Mouse (Mus musculus) liver, embryonic 16.5 days (tissue): ENCODE data around the gene Fgf2. TPM values are rescaled to one million over a fixed set of nuclear protein-coding genes. Genes with fewer than 3 reads are reported as not detected.

Source experiments
- ATAC-seq: fragments of 200-750 bp; cut with Nextera tagmentation; 2 replicates; pipeline ENCODE4 v1.8.0; 2017; ENCODE audit warnings: low read depth, mild to moderate bottlenecking, moderate number of reproducible peaks, moderate library complexity
- H3K27ac ChIP-seq: fragments of 300-500 bp; sonication (generic); 2 replicates; pipeline ENCODE4 v1.5.1; 2014; ENCODE audit warnings: mild to moderate bottlenecking, low read length
- H3K27me3 ChIP-seq: fragments of 300-500 bp; sonication (generic); 2 replicates; pipeline ENCODE4 v1.6.1; 2014; ENCODE audit warnings: low read depth, low read length, mixed read lengths; ENCODE audit not compliant: control insufficient read depth, insufficient read depth
- H3K36me3 ChIP-seq: fragments of 300-500 bp; sonication (generic); 2 replicates; pipeline ENCODE4 v1.6.1; 2014; ENCODE audit warnings: mild to moderate bottlenecking; ENCODE audit not compliant: control insufficient read depth, insufficient read depth
- H3K4me1 ChIP-seq: fragments of 300-500 bp; sonication (generic); 2 replicates; pipeline ENCODE4 v1.6.1; 2014; ENCODE audit warnings: low read depth, low read length, mixed read lengths; ENCODE audit not compliant: control insufficient read depth
- H3K4me2 ChIP-seq: fragments of 300-500 bp; sonication (generic); 2 replicates; pipeline ENCODE4 v1.6.1; 2014; ENCODE audit warnings: low read depth, low read length, mixed read lengths
- H3K4me3 ChIP-seq: fragments of 300-500 bp; sonication (generic); 2 replicates; pipeline ENCODE4 v1.5.1; 2014; ENCODE audit warnings: low read depth, mild to moderate bottlenecking, low read length
- H3K9ac ChIP-seq: fragments of 300-500 bp; sonication (generic); 2 replicates; pipeline ENCODE4 v1.6.1; 2014; ENCODE audit warnings: low read depth, low read length
- H3K9me3 ChIP-seq: fragments of 300-500 bp; sonication (generic); replicated peaks from 2 replicates; pipeline ENCODE4 v1.6.1; 2016; ENCODE audit warnings: low read length; ENCODE audit not compliant: control insufficient read depth
- WGBS: fragments of 180-500 bp; shearing (Covaris S2); extraction: QIAGEN DNeasy Blood & Tissue Kit; methylation state at CpG from one replicate; pipeline ENCODE4 v1.1.7; 2014; ENCODE audit not compliant: insufficient replicate concordance; 5-methylcytosine and 5-hydroxymethylcytosine counted together
- polyA plus RNA-seq: library from polyadenylated mRNA; unstranded; fragments of >200 nt; fragmentation: Nextera tagmentation; extraction: Ambion mirVana; gene quantifications from 2 replicates; pipeline ENCODE4 v1.2.1, GENCODE M21; 2015

Fgf2 gene
- polyA plus RNA-seq, 1 experiment from 2014 or later: 0.73 TPM

- Histone ChIP-seq H3K4me2 (no peak overlapping the region), H3K36me3 (no peaks in the 10 kb centered on the region), H3K27ac (no peak overlapping the region), H3K9ac (no peak overlapping the region), H3K4me3 (no peak overlapping the region), H3K27me3 (no peaks in the 10 kb centered on the region), H3K9me3 (no peaks in the 10 kb centered on the region), H3K4me1 (no peaks in the 10 kb centered on the region)
- 63% methylated on average over 5 of the region's 5 CpGs for WGBS
- ATAC-seq: no peak
These were observed 48.9 kb downstream of the Fgf2 start for GRCm38 (mm10) chr3:37396930-37397608.

GRCm38 (mm10) chr3:37397646-37398045 is 49.5 kb downstream of the Fgf2 start:
- Histone ChIP-seq H3K9ac (no peak overlapping the region), H3K36me3 (no peaks in the 10 kb centered on the region), H3K4me3 (no peak overlapping the region), H3K4me2 (no peak overlapping the region), H3K27me3 (no peaks in the 10 kb centered on the region), H3K27ac (no peak overlapping the region), H3K4me1 (no peaks in the 10 kb centered on the region), H3K9me3 (no peaks in the 10 kb centered on the region)
- WGBS: 56% methylated on average over 3 of the region's 3 CpGs
- no peak for ATAC-seq

DNA sequence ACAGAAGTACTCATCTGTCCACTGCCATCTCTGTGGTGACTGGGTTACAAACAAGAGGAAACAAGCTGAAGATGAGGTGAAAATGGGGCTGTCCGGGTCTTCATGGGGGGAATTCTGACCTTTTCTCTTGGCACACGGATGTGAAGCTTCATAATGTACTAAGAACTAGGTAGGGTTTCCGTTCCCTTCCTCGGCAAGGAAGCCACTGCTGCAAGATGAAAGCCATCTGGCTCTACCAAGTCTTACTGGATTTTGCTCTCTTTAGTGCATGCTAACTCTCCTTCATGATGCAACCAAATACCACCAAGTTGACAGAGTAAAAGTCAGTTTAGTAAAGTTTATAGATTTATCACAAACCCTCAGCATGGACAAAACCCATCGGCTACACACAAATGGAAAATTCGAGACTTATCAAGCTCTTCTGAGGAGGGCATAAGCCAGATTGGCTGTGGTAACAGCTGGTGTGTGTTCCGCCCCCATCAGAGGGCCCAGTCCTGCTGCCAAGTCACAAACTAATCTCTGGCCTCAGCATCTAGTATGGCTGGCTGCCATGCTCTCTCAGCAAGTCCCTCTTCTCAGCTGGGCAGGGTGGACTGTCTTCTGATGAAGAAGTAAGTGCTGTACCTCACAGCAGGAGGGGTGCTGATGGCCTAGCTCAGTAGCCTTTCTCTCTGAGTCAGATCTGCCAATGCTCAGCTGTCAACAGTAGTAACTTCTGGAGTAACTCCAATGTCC is 50.7 kb downstream of the Fgf2 start:
- Histone ChIP-seq H3K4me1 (no peaks in the 10 kb centered on the region), H3K9ac (no peak overlapping the region), H3K27me3 (no peaks in the 10 kb centered on the region), H3K27ac (no peak overlapping the region), H3K36me3 (no peaks in the 10 kb centered on the region), H3K4me2 (no peak overlapping the region), H3K9me3 (no peaks in the 10 kb centered on the region), H3K4me3 (no peak overlapping the region)
- 64% methylated on average over 7 of the region's 7 CpGs for WGBS
- ATAC-seq: no peak

GRCm38 (mm10) chr3:37401729-37402610 is 53.8 kb downstream of the Fgf2 start:
- H3K27ac ChIP-seq: no peak overlapping the region
- H3K36me3 ChIP-seq: no peaks in the 10 kb centered on the region
- ATAC-seq: no peak

DNA sequence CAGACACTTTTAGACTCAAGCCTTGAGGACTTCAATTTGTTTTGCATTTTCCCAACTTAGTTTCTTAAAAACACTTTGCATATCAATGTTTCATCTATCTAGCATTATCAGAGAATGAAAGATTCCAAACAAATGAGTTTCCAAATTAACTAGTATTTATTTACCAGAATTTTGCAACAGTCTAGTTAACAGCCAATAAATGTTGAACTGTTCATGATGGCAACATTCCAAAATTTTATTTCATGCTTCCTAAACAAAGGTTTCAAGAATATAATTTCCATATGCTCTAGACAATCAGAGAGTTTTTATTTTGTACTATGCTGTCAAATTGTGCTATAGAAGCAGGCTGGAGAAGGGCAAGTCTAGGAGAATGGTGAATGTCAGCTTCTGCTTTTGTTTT is 59.5 kb downstream of the Fgf2 start:
- Histone ChIP-seq H3K27ac (no peak overlapping the region), H3K4me2 (no peak overlapping the region), H3K9ac (no peak overlapping the region), H3K4me1 (no peaks in the 10 kb centered on the region), H3K4me3 (no peak overlapping the region), H3K27me3 (no peaks in the 10 kb centered on the region), H3K9me3 (no peaks in the 10 kb centered on the region), H3K36me3 (no peaks in the 10 kb centered on the region)
- no peak for ATAC-seq

More at GRCm38 (mm10) chr3:37401729-37402610, 53.8 kb downstream of the Fgf2 start:
- WGBS: 71% methylated on average over 11 of the region's 11 CpGs
- Histone ChIP-seq H3K27me3 (no peaks in the 10 kb centered on the region), H3K4me1 (no peaks in the 10 kb centered on the region), H3K9me3 (no peaks in the 10 kb centered on the region), H3K4me2 (no peak overlapping the region), H3K4me3 (no peak overlapping the region), H3K9ac (no peak overlapping the region)

DNA sequence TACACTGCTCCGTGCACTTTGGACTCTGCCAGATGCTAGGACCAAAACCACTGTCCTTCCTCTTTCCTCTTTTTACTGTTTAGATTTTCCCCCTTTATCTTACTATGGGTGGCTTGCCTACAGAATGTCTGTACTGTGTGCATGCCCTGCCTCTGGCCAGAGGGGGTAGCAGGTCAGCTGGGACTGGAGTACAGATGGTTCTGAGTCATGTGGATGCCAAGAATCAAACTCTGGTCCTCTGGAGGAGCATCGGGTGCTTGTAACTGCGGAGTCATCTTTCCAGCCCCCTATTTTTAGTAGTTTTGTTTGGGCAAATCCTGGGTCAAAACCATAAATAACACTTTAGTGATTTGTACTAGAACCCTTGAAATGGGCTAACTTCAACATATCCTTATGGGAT is 65.3 kb downstream of the Fgf2 start:
- WGBS: 65% methylated on average over 3 of the region's 3 CpGs
- Histone ChIP-seq H3K9ac (no peak overlapping the region), H3K4me1 (peaks cover 2% of the 10 kb centered on the region), H3K4me3 (no peak overlapping the region), H3K4me2 (no peak overlapping the region), H3K9me3 (no peaks in the 10 kb centered on the region), H3K27ac (no peak overlapping the region), H3K27me3 (no peaks in the 10 kb centered on the region), H3K36me3 (no peaks in the 10 kb centered on the region)
- no peak for ATAC-seq

GRCm38 (mm10) chr3:37414413-37414960 is 66.3 kb downstream of the Fgf2 start:
- H3K27ac ChIP-seq: no peak overlapping the region
- H3K9ac ChIP-seq: no peak overlapping the region
- no peaks in the 10 kb centered on the region for H3K27me3 ChIP-seq
- peaks cover 7% of the 10 kb centered on the region for H3K4me1 ChIP-seq
- H3K4me2 ChIP-seq: no peak overlapping the region
- no peak overlapping the region for H3K4me3 ChIP-seq
- no peak for ATAC-seq
- H3K9me3 ChIP-seq: no peaks in the 10 kb centered on the region
- no peaks in the 10 kb centered on the region for H3K36me3 ChIP-seq
- 46% methylated on average over 14 of the region's 14 CpGs for WGBS

GRCm38 (mm10) chr3:37418341-37418740 is 70.2 kb downstream of the Fgf2 start:
- no peaks in the 10 kb centered on the region for H3K9me3 ChIP-seq
- peak overlapping the region; percentile 77; the same call in 1 of the 2 replicates for H3K9ac ChIP-seq
- no peaks in the 10 kb centered on the region for H3K27me3 ChIP-seq
- no peak overlapping the region; the same call in 1 of the 2 replicates for H3K27ac ChIP-seq
- peak overlapping the region; percentile 89 for H3K4me2 ChIP-seq
- no peak for ATAC-seq
- 55% methylated on average over 5 of the region's 5 CpGs for WGBS
- H3K4me1 ChIP-seq: peaks cover 14% of the 10 kb centered on the region
- no peaks in the 10 kb centered on the region for H3K36me3 ChIP-seq
- H3K4me3 ChIP-seq: peak overlapping the region; percentile 96
